Mouse (Mus musculus) testis, adult 2 months (tissue): ENCODE measurements around the gene Ptpn7.

ENCODE experiments used
- CTCF ChIP-seq: fragments of 200-500 bp; IDR thresholded peaks from 2 replicates; pipeline ENCODE4 v1.5.1; 2012; ENCODE audit warnings: low read depth, mild to moderate bottlenecking, inconsistent platforms, low read length, moderate library complexity; ENCODE audit not compliant: control insufficient read depth, insufficient read depth, insufficient replicate concordance
- POLR2A ChIP-seq: fragments of 200-500 bp; IDR thresholded peaks from 2 replicates; pipeline ENCODE4 v1.6.1; 2012; ENCODE audit warnings: low read depth, mild to moderate bottlenecking, inconsistent platforms, low read length, moderate library complexity; ENCODE audit not compliant: control insufficient read depth

DNA sequence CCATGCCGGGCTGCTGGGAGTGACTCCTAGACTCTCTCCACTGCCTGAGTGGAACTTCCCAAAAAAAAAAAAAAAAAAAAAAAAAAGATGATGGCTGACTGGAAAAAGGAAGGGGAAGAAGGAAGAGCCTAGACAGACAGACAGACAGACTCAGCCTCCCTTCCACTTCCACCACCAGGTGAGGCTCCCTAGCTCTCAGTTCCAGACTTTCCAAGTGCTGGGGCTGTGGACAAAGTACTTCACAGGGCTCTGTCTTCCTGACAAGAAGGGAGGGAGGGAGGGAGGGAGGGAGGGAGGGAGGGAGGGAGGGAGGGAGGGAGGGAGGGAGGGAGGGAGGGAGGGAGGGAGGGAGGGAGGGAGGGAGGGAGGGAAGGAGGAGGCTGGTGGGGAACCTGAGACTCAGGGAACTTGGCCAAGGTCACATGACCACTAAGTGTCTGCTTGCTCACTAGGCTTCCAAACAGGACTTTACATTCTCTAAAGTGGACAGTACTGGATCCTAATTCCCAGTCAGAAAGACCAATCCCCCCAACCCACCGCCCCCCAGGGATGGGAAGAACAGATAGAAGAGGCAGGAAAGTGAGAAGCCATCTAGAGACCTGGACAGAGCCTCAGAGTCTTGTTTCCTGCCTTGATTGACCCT, 2.0 kb upstream of the Ptpn7 start:
- TF ChIP-seq CTCF (no peak), POLR2A (no peak)
